Mouse (Mus musculus): Measurements from ENCODE around the gene H2afy2. TPM values are rescaled to one million over a fixed set of nuclear protein-coding genes. Genes with fewer than 3 reads are reported as not detected.

H2afy2 gene
- total RNA-seq, 2 experiments from 2014 or later = not detected

- no peak for ATAC-seq (replicated peaks; ENCODE audit: low FRiP score, low TSS enrichment, poor library complexity, severe bottlenecking)
These were observed 4.6 kb upstream of the H2afy2 start for GRCm38 (mm10) chr10:61788499-61788898.

- ATAC-seq (replicated peaks; ENCODE audit: low FRiP score, low TSS enrichment, poor library complexity, severe bottlenecking) = no peak
These were observed 3.8 kb upstream of the H2afy2 start for GRCm38 (mm10) chr10:61787541-61788313.

GRCm38 (mm10) chr10:61784414-61784813, 467 bp upstream of the H2afy2 start:
- ATAC-seq (replicated peaks; ENCODE audit: low FRiP score, low TSS enrichment, poor library complexity, severe bottlenecking) = no peak

GRCm38 (mm10) chr10:61782799-61783611, 942 bp downstream of the H2afy2 start:
- no peak for ATAC-seq (replicated peaks; ENCODE audit: low FRiP score, low TSS enrichment, poor library complexity, severe bottlenecking)

- ATAC-seq (replicated peaks; ENCODE audit: low FRiP score, low TSS enrichment, poor library complexity, severe bottlenecking) = no peak
These were observed 2.4 kb downstream of the H2afy2 start for GRCm38 (mm10) chr10:61781461-61782128.

GRCm38 (mm10) chr10:61766806-61767205, 17.1 kb downstream of the H2afy2 start:
- no peak for ATAC-seq (replicated peaks; ENCODE audit: low FRiP score, low TSS enrichment, poor library complexity, severe bottlenecking)

GRCm38 (mm10) chr10:61765558-61765957, 18.4 kb downstream of the H2afy2 start:
- ATAC-seq (replicated peaks; ENCODE audit: low FRiP score, low TSS enrichment, poor library complexity, severe bottlenecking) = no peak

GRCm38 (mm10) chr10:61764689-61765088, 19.3 kb downstream of the H2afy2 start:
- ATAC-seq (replicated peaks; ENCODE audit: low FRiP score, low TSS enrichment, poor library complexity, severe bottlenecking) = no peak

- ATAC-seq (replicated peaks; ENCODE audit: low FRiP score, low TSS enrichment, poor library complexity, severe bottlenecking) = no peak
These were observed 24.1 kb downstream of the H2afy2 start for GRCm38 (mm10) chr10:61759869-61760268.

GRCm38 (mm10) chr10:61758904-61759303, 25.0 kb downstream of the H2afy2 start:
- no peak for ATAC-seq (replicated peaks; ENCODE audit: low FRiP score, low TSS enrichment, poor library complexity, severe bottlenecking)

- no peak for ATAC-seq (replicated peaks; ENCODE audit: low FRiP score, low TSS enrichment, poor library complexity, severe bottlenecking)
These were observed 26.9 kb downstream of the H2afy2 start for GRCm38 (mm10) chr10:61757022-61757421.

- ATAC-seq (replicated peaks; ENCODE audit: low FRiP score, low TSS enrichment, poor library complexity, severe bottlenecking) = no peak
These were observed 30.9 kb downstream of the H2afy2 start for GRCm38 (mm10) chr10:61753071-61753470.

GRCm38 (mm10) chr10:61751534-61752219, 32.3 kb downstream of the H2afy2 start:
- ATAC-seq (replicated peaks; ENCODE audit: low FRiP score, low TSS enrichment, poor library complexity, severe bottlenecking) = no peak

- no peak for ATAC-seq (replicated peaks; ENCODE audit: low FRiP score, low TSS enrichment, poor library complexity, severe bottlenecking)
These were observed 33.9 kb downstream of the H2afy2 start for GRCm38 (mm10) chr10:61750014-61750413.

GRCm38 (mm10) chr10:61747302-61747701, 36.6 kb downstream of the H2afy2 start:
- no peak for ATAC-seq (replicated peaks; ENCODE audit: low FRiP score, low TSS enrichment, poor library complexity, severe bottlenecking)

- ATAC-seq (replicated peaks; ENCODE audit: low FRiP score, low TSS enrichment, poor library complexity, severe bottlenecking) = no peak
These were observed 38.8 kb downstream of the H2afy2 start for GRCm38 (mm10) chr10:61745133-61745532.

GRCm38 (mm10) chr10:61742336-61742735, 41.6 kb downstream of the H2afy2 start:
- ATAC-seq (replicated peaks; ENCODE audit: low FRiP score, low TSS enrichment, poor library complexity, severe bottlenecking) = no peak

GRCm38 (mm10) chr10:61741873-61742272, 42.1 kb downstream of the H2afy2 start:
- ATAC-seq (replicated peaks; ENCODE audit: low FRiP score, low TSS enrichment, poor library complexity, severe bottlenecking) = no peak

GRCm38 (mm10) chr10:61741306-61741705, 42.6 kb downstream of the H2afy2 start:
- ATAC-seq (replicated peaks; ENCODE audit: low FRiP score, low TSS enrichment, poor library complexity, severe bottlenecking) = no peak

- no peak for ATAC-seq (replicated peaks; ENCODE audit: low FRiP score, low TSS enrichment, poor library complexity, severe bottlenecking)
These were observed 45.8 kb downstream of the H2afy2 start for GRCm38 (mm10) chr10:61738126-61738525.

Measured in megakaryocyte-erythroid progenitor cell, adult 5-6 weeks (primary cell).